Mouse (Mus musculus) C2C12 (cell line): ENCODE results near the gene Rps15. TPM values are rescaled to one million over a fixed set of nuclear protein-coding genes. Genes with fewer than 3 reads are reported as not detected.

Experiments used
- H3K27me3 ChIP-seq: one replicate; pipeline ENCODE4 v1.6.1; 2011; ENCODE audit not compliant: control insufficient read depth, insufficient read depth, insufficient read length
- H3K36me3 ChIP-seq: one replicate; pipeline ENCODE4 v1.6.1; 2011; ENCODE audit not compliant: control insufficient read depth, insufficient read depth
- H3K4me3 ChIP-seq: one replicate; pipeline ENCODE4 v1.5.1; 2011; ENCODE audit warnings: mild to moderate bottlenecking, control low read depth; ENCODE audit not compliant: poor library complexity, insufficient read depth, severe bottlenecking
- H3K79me2 ChIP-seq: one replicate; pipeline ENCODE4 v1.6.1; 2011; ENCODE audit not compliant: control insufficient read depth, insufficient read depth
- H3K79me3 ChIP-seq: one replicate; pipeline ENCODE4 v1.6.1; 2011; ENCODE audit warnings: low read depth, control low read depth
- H3ac ChIP-seq: one replicate; pipeline ENCODE3; 2011; ENCODE audit warnings: low read depth; ENCODE audit not compliant: control insufficient read depth, insufficient read length
- CEBPB ChIP-seq: IDR thresholded peaks from one replicate; pipeline ENCODE4 v1.6.1; 2011; ENCODE audit warnings: low read depth, mild to moderate bottlenecking, control low read depth, moderate library complexity
- CTCF ChIP-seq: IDR thresholded peaks from one replicate; pipeline ENCODE4 v1.5.1; 2011; ENCODE audit not compliant: control insufficient read depth, insufficient read depth, insufficient read length
- FOSL1 ChIP-seq: IDR thresholded peaks from one replicate; pipeline ENCODE4 v1.8.0; 2011; ENCODE audit warnings: mild to moderate bottlenecking, low read length; ENCODE audit not compliant: poor library complexity, insufficient read depth, severe bottlenecking
- MAX ChIP-seq: IDR thresholded peaks from one replicate; pipeline ENCODE4 v1.6.1; 2011; ENCODE audit warnings: mild to moderate bottlenecking, control low read depth
- MYOD1 ChIP-seq: IDR thresholded peaks from one replicate; pipeline ENCODE4 v1.6.1; 2011; ENCODE audit warnings: low read depth; ENCODE audit not compliant: control insufficient read depth, insufficient read length
- MYOG ChIP-seq: IDR thresholded peaks from one replicate; pipeline ENCODE4 v1.6.1; 2011; ENCODE audit not compliant: control insufficient read depth, insufficient read length; ENCODE audit errors: extremely low read depth
- USF1 ChIP-seq: IDR thresholded peaks from one replicate; pipeline ENCODE4 v1.6.1; 2011; ENCODE audit warnings: low read depth, mild to moderate bottlenecking, control low read depth, moderate library complexity
- polyA plus RNA-seq: library from polyadenylated mRNA; unstranded; fragments of >200 nt; fragmentation: generic; extraction: Trizol; gene quantifications from one replicate; pipeline ENCODE4 v1.2.1, GENCODE M21; 2012; ENCODE audit warnings: missing spikeins

Rps15 gene
- polyA plus RNA-seq, 1 experiment = 5,397 TPM

GRCm38 (mm10) chr10:80321014-80321669, 28.9 kb downstream of the Rps15 start:
- Histone ChIP-seq H3K79me3 (peaks cover 20% of the 10 kb centered on the region), H3K79me2 (peaks cover 44% of the 10 kb centered on the region), H3ac (peak overlapping the region; percentile 39), H3K27me3 (no peaks in the 10 kb centered on the region), H3K4me3 (no peak overlapping the region), H3K36me3 (peaks cover 6% of the 10 kb centered on the region)
- TF ChIP-seq MAX (no peak), MYOD1 (no peak)

- Histone ChIP-seq H3ac (peak overlapping the region; percentile 28), H3K36me3 (peaks cover 6% of the 10 kb centered on the region), H3K27me3 (no peaks in the 10 kb centered on the region), H3K4me3 (peak overlapping the region; percentile 43), H3K79me3 (peaks cover 20% of the 10 kb centered on the region), H3K79me2 (peaks cover 44% of the 10 kb centered on the region)
- TF ChIP-seq MAX (no peak), FOSL1 (no peak), MYOD1 (no peak)
These were observed 29.7 kb downstream of the Rps15 start for GRCm38 (mm10) chr10:80321670-80322581.

- peaks cover 44% of the 10 kb centered on the region for H3K79me2 ChIP-seq
- peak overlapping the region; percentile 43 for H3K4me3 ChIP-seq
- H3K79me3 ChIP-seq = peaks cover 20% of the 10 kb centered on the region
- H3K36me3 ChIP-seq = peaks cover 6% of the 10 kb centered on the region
- TF ChIP-seq CTCF (no peak), MAX (peak; percentile 93), FOSL1 (no peak), CEBPB (no peak)
- H3ac ChIP-seq = peak overlapping the region; percentile 89
- no peaks in the 10 kb centered on the region for H3K27me3 ChIP-seq
These were observed 30.6 kb downstream of the Rps15 start for GRCm38 (mm10) chr10:80322811-80323211.

DNA sequence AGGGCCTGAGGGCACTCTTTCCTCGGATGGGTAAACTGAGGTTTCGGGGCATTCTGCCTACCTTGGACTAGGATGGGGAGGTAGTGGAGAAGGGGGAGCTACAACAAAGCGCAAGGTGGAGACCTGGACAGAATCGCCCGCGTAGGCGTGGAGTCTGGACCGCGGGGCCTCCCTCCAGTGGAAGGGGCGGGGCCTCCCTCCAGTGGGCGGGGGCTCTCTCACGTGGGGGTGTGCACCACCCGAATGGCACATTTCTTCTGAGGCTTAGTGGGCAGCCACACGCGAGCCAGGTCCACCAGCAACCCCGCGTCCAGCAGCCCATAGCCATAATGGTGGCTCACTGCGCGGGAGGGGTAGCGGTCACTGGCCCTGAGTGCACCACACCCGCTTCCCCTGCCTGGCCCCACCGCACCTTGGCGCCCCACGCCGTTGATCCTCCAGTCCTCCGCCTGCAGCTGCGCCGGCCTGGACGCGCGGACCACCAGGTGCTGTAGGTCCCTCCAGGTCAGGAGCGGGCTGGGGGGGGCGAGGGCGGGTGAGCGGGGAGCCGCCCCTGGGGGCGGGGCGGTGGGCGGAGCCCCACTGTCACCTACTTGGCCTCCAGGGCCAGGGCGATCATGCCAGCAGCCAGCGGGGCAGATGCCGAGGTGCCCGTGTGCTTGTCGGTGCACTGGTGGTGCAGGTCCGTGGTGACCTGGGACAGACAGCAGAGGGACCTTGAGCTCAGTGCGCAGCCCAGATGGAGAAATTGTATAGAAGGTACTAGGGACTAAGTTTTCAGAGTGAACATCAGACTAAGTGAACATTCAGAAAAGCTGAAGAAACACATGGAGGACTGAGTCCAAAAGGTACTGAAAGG, 31.2 kb downstream of the Rps15 start:
- peak overlapping the region; percentile 89 for H3ac ChIP-seq
- no peak for TF ChIP-seq FOSL1
- TF ChIP-seq MAX = no peak
- TF ChIP-seq MYOG = no peak
- no peak for TF ChIP-seq USF1
- no peak for TF ChIP-seq CTCF
- no peak for TF ChIP-seq CEBPB
- TF ChIP-seq MYOD1 = no peak
- H3K79me2 ChIP-seq = peaks cover 39% of the 10 kb centered on the region
- peak overlapping the region; percentile 43 for H3K4me3 ChIP-seq
- peaks cover 6% of the 10 kb centered on the region for H3K36me3 ChIP-seq
- H3K27me3 ChIP-seq = no peaks in the 10 kb centered on the region
- H3K79me3 ChIP-seq = peaks cover 20% of the 10 kb centered on the region

DNA sequence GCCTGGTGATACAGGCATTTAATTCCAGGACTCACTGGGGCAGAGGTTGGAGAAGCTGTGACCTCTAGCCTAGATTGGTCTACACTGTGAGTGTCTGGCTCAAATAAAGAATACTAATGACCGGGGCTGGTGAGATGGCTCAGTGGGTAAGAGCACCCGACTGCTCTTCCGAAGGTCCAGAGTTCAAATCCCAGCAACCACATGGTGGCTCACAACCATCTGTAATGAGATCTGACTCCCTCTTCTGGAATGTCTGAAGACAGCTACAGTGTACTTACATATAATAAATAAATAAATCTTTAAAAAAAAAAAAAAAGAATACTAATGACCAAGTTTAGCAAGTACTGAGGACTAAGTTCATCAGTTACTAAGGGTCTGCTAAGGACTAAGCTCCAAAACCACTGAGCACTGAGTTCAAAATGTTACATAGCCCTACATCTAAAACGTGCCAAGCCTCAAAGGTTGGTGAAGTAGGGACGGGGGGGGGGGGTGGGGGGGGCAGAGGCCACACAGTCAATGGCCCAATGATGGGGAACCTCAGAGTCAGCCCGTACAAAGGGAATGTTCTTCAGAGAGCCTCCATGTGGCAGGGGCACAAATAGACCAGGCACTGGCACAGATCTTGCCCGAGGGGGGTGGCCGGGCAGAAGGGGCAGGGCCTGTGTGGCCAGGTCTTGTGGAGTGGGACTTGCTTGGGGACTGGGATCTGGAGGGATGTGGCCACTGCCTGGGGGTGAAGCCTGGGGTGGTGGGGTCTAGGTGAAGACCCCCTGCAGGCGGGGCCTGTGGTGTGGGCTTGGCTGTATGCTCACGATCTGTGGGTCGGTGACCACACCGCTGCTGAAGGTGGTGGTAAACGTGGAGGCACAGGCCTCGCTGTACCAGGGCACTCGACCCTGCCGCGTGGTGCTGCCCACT, 32.1 kb downstream of the Rps15 start:
- Histone ChIP-seq H3K79me2 (peaks cover 30% of the 10 kb centered on the region), H3K79me3 (peaks cover 14% of the 10 kb centered on the region), H3K4me3 (peak overlapping the region; percentile 43), H3ac (no peak overlapping the region), H3K27me3 (no peaks in the 10 kb centered on the region), H3K36me3 (no peaks in the 10 kb centered on the region)
- no peak for TF ChIP-seq USF1
- TF ChIP-seq CEBPB = no peak
- TF ChIP-seq CTCF = no peak
- no peak for TF ChIP-seq FOSL1
- TF ChIP-seq MYOD1 = no peak
- no peak for TF ChIP-seq MAX
- TF ChIP-seq MYOG = no peak
